Mouse (Mus musculus) adrenal gland, postnatal 0 days (tissue): ENCODE results near the gene Sbno2. TPM values are rescaled to one million over a fixed set of nuclear protein-coding genes. Genes with fewer than 3 reads are reported as not detected.

Experiments
- polyA plus RNA-seq: library from polyadenylated mRNA; unstranded; fragments of >200 nt; fragmentation: Nextera tagmentation; extraction: Ambion mirVana; gene quantifications from 2 replicates; pipeline ENCODE4 v1.2.1, GENCODE M21; 2015

The Sbno2 gene
- 7.0 and 17.7 TPM in 2 replicates for polyA plus RNA-seq

DNA sequence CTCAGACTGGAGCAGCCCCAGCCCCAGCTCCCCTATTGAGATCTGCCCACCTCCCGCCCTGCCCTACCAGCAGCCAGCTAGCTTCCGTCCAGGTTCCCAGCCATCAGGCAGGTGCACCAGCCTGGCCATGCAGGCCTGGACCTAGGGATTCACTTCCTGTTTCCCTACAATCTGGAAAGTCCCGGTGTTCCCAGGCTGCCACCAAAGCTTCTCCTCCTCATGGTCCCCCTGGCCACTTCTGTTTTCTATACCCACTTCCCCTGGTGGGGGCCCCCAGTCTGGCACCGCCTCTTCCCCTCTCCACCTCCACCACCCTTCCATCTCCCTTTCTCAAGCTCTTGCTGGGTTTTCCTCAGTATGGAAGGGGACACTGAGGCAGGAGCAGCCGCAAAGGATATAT is at the start of gene Sbno2:
Gene Sbno2 (minus strand): TSS at position 112 of the 400 bp plus-strand sequence.

DNA sequence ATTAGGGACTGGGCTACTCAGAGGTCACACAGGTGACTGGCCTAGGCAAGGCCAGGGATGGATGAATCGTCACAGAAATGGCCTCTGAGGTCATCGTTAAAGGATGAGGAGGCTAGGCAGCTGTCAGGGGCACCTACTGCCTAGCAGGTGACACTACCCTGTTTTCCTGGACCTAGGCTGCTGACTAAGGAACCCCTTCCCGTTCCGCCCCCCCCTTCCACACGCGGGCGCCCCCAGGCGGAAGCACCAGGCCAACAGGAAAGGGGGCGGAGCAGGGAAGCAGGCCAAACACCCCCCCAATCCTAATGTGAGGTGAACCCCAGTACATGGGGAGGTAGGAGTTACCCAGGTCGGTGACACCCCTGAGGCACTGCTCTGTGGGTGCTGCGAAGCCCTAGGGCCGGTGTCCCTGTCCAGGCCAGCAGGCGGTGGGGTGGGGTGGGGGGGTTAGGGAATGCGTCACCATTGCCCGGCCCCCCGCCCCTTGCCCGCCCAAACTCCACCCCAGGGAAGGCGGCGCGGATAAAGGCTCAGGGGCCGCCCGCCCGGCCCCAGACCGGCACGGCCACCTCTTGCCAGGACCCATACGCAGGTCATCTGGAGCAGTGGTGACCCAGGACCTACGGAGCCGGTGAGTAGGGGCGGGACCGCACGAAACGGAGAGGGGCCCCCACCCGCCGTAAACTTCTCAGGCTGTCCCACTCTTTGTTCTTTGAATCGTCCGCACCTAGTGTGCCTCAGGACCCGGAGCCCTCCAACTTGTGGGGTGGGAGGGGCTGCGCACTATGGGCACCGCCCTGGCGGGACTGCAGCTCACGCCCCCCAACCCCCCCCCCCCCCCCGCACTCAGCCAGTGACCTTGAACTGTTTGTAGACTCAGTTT is 42.6 kb upstream of the Sbno2 start, which contains the start of gene Midn:
Gene Midn (plus strand): TSS at position 554 of the 883 bp plus-strand sequence.

DNA sequence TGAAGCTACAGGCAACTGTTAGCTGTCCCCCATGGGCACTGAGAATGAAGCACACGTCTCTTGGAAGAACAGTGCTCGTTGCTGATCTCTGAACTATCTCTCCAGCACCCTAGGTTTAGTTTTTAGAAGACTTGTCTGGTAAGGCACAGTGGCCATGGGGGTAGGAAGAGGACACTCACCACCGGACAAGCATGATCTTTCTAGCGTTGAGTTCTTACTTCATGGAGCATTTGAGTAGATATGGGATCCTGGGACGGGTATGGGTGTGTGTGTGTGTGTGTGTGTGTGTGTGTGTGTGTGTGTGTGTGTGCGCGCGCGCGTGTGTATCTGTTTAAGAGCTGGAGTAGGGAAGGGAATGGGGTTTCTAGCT is 35.3 kb upstream of the Sbno2 start, which contains the start of gene Cbarp:
Gene Cbarp (minus strand): TSS at position 170 of the 370 bp plus-strand sequence.

DNA sequence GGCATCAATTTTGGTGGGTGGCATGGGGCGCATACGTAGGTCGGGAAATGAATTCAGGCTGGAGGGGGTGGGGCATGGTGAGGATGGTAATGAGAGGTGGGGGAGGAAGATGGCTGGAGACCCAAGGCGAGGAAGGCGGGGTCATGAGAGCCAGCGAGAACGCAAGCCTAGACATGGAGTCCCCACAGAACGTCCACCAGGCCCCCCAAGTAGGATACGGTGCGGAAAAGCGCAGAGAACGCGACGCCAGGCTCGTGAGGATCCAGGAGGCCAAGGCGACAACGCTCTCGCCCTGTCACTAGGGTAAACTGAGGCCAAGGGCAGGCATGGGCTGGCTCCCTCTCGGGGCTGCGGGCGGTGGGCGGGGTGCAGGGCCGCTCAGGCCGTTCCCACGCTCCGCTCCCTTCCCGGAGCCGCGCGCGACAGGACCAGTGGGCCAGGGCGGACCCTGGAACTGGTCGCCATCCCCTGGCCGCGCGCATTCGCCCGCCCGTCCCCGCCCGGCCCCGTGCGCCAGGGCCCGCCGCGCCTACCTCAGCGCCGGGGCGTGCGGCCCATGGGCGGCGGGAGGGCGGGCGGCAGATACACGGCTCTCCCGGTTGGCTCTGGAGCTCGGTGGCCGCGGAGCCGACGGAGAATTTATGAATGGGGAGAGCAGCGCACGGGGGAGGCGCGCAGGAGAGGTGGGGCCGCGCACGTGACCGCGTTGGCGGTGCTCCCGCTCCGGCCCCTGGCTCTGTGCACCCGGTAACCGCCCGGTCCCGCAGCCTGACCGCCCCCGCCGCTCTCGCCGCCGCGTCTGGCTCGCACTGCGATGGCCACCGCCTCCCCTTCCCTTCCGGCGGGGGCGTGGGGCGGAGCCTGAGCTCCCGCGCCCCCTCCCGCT is 33.4 kb upstream of the Sbno2 start, which contains the start of gene Atp5d:
Gene Atp5d (plus strand): TSS at position 80 of the 886 bp plus-strand sequence.

DNA sequence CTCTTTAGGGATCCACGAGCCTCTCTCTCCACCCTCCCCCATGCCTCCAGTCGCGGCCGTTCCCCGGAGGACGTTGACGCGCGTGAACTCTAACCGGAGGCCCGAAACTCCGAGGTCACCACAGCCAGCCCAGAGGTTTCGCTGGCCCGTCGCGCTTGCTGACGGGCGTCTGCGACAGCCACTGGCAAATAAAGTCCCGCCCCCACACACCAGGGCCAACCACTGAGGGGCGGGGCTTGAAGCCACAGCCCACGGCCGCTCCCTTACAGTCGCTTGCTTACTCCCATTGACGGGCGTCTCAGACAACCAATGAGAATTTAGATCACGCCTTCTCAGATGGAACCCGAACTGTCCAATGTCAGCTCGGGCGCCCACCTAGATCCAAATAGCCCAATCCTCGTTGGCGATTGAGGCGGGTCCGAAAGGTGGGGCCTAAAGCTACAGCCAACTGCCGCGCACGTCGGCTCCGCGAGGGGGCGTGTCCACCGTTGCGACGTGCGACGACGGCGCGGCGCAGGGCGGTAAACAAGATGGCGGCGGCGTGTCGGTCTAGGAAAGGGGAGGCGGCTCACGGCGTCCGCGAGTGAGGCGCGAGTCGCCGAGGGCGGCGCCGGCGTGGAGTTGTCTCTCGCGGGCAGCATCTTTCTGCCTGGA is 10.0 kb upstream of the Sbno2 start, which contains the start of gene Stk11:
Gene Stk11 (plus strand): TSS at position 514 of the 654 bp plus-strand sequence.

DNA sequence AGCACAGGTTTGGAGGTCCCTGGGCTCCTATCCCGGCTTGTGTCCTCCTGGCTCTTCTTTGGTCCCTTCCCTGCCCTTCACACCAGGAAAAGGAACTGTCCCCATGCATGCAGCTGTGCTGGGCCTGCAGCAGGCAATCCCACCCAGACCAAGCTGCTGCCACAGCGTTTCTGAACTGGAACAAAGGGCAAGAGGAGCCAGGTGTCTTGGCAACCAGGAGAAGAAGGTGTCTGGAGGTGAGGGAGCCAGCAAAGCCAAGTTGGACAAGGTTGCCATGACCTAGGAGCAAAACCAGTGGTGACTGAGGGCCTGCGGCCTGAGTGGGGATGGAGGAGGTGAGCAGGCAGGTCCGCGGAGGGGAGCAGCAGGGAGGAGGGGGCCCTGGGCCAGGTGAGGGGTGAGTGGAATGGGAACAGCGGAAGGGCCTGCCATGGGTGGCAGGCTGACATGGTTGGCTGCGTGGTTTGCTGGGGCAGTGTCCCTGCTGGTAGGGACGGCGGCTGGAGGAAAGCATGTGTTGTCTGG is 58.3 kb downstream of the Sbno2 start, which contains the start of gene Gpx4:
Gene Gpx4 (plus strand): TSS at position 126 of the 525 bp plus-strand sequence.

DNA sequence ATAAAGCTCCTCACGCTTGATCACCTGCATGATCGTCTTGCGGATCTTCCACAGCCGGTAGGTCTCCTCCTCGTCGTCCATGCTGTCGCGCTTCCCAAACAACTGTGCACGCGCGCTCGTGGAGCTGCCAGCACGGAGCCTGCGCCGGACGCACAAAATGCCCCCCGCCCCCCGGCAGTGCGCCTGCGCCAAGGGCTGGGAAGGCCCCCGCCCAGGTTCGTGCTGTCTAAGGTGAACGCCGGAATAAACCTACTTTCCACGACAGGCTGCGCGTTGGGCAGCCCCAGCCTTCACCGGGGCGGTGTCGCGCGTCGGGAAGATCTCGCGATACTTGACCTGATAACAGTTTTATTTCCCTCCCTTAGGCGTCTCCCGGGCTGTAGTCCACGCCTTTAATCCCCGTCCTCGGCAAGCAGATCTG is 65.8 kb downstream of the Sbno2 start, which contains the start of gene Polr2e:
Gene Polr2e (minus strand): TSS at position 237 of the 421 bp plus-strand sequence.

DNA sequence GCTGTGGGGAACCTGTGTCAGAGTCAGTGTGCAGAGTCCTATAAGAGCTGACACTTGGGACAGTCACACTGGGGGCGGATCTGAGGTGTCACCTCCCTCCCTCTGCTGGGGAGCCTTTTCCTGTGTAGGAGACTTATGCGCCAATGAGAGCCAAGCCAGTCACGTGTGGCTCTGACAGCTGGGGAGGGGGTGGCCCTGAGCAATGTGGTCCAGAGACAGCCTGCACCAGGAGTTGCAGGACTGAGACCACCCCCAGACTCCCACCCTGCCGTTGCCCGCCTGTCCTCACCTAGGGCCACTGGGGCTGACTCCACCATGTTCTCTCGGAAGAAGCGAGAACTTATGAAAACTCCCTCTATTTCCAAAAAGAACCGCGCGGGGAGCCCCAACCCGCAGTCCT is 88.9 kb downstream of the Sbno2 start, which contains the start of gene Arhgap45:
Gene Arhgap45 (plus strand): TSS at position 143 of the 400 bp plus-strand sequence.

Other genes starting within 250 kb of the Sbno2 start
- gene Prtn3, start 231.1 kb downstream of the Sbno2 start, polyA plus RNA-seq: 8.3 and 10.4 TPM in 2 replicates
- gene Plppr3, start 230.9 kb downstream of the Sbno2 start, polyA plus RNA-seq: 21.3 and 54.6 TPM in 2 replicates
- 8.1 and 10.4 TPM in 2 replicates for gene Elane, start 219.3 kb downstream of the Sbno2 start, polyA plus RNA-seq
- 0.96 and 5.3 TPM in 2 replicates for gene Cfd, start 214.7 kb downstream of the Sbno2 start, polyA plus RNA-seq
- gene Med16, start 196.6 kb downstream of the Sbno2 start, polyA plus RNA-seq: 28.5 and 37.7 TPM in 2 replicates
- 8.4 and 15.7 TPM in 2 replicates for gene Gm26602, start 194.7 kb downstream of the Sbno2 start, polyA plus RNA-seq
- gene Kiss1r, start 188.6 kb downstream of the Sbno2 start, polyA plus RNA-seq: 0.77 and 1.0 TPM in 2 replicates
- 81.3 and 98.1 TPM in 2 replicates for gene R3hdm4, start 184.4 kb downstream of the Sbno2 start, polyA plus RNA-seq
- gene Arid3a, start 178.5 kb downstream of the Sbno2 start, polyA plus RNA-seq: 1.7 and 2.8 TPM in 2 replicates
- gene Wdr18, start 145.4 kb downstream of the Sbno2 start, polyA plus RNA-seq: 53.4 and 76.1 TPM in 2 replicates
- 0.11 and 0.16 TPM in 2 replicates for gene Grin3b, start 134.9 kb downstream of the Sbno2 start, polyA plus RNA-seq
- gene Tmem259, start 121.2 kb downstream of the Sbno2 start, polyA plus RNA-seq: 19.3 and 25.0 TPM in 2 replicates
- 57.9 and 65.3 TPM in 2 replicates for gene Cnn2, start 117.0 kb downstream of the Sbno2 start, polyA plus RNA-seq
- gene Abca7, start 109.1 kb downstream of the Sbno2 start, polyA plus RNA-seq: 5.5 and 5.7 TPM in 2 replicates
- gene Arhgap45, start 88.9 kb downstream of the Sbno2 start, polyA plus RNA-seq: 4.9 and 6.0 TPM in 2 replicates
- gene Polr2e, start 65.8 kb downstream of the Sbno2 start, polyA plus RNA-seq: 156 and 175 TPM in 2 replicates
- 1,645 and 2,206 TPM in 2 replicates for gene Gpx4, start 58.4 kb downstream of the Sbno2 start, polyA plus RNA-seq
- gene Stk11, start 10.2 kb upstream of the Sbno2 start, polyA plus RNA-seq: 10.7 and 13.5 TPM in 2 replicates
- gene Atp5d, start 33.1 kb upstream of the Sbno2 start, polyA plus RNA-seq: 381 and 502 TPM in 2 replicates
- 9.5 and 12.7 TPM in 2 replicates for gene Cbarp, start 35.3 kb upstream of the Sbno2 start, polyA plus RNA-seq
- 9.1 and 14.6 TPM in 2 replicates for gene Midn, start 42.7 kb upstream of the Sbno2 start, polyA plus RNA-seq
- gene Cirbp, start 60.4 kb upstream of the Sbno2 start, polyA plus RNA-seq: 298 and 357 TPM in 2 replicates
- 23.0 and 26.5 TPM in 2 replicates for gene 1600002K03Rik, start 67.4 kb upstream of the Sbno2 start, polyA plus RNA-seq
- gene Efna2, start 73.9 kb upstream of the Sbno2 start, polyA plus RNA-seq: 13.9 and 14.2 TPM in 2 replicates
- 26.2 TPM in 2 replicates for gene Mum1, start 120.9 kb upstream of the Sbno2 start, polyA plus RNA-seq
- gene Ndufs7, start 143.6 kb upstream of the Sbno2 start, polyA plus RNA-seq: 325 and 379 TPM in 2 replicates
- gene Gamt, start 155.4 kb upstream of the Sbno2 start, polyA plus RNA-seq: 79.8 and 194 TPM in 2 replicates
- 25.3 and 33.2 TPM in 2 replicates for gene Dazap1, start 155.9 kb upstream of the Sbno2 start, polyA plus RNA-seq
- 722 and 992 TPM in 2 replicates for gene Rps15, start 186.9 kb upstream of the Sbno2 start, polyA plus RNA-seq
- gene Apc2, start 190.4 kb upstream of the Sbno2 start, polyA plus RNA-seq: 5.2 and 14.1 TPM in 2 replicates
- 57.7 and 64.6 TPM in 2 replicates for gene 2310011J03Rik, start 215.0 kb upstream of the Sbno2 start, polyA plus RNA-seq
- 3.2 and 3.3 TPM in 2 replicates for gene Pcsk4, start 223.9 kb upstream of the Sbno2 start, polyA plus RNA-seq
- gene Reep6, start 224.4 kb upstream of the Sbno2 start, polyA plus RNA-seq: 5.7 and 5.9 TPM in 2 replicates
- gene Adamtsl5, start 242.8 kb upstream of the Sbno2 start, polyA plus RNA-seq: 24.9 and 42.4 TPM in 2 replicates